Mouse (Mus musculus) megakaryocyte, embryonic 14.5 days (primary cell): ENCODE measurements at regions not wholly inside any gene's neighbourhood (a gene's known extent, or its start where the extent isn't known, plus 50 kb on each side); places are given as distances from the start of the nearest gene placed in this dataset.

Experiments used
- H3K27me3 ChIP-seq: replicated peaks from 2 replicates; pipeline ENCODE3; 2012; ENCODE audit warnings: inconsistent platforms
- H3K36me3 ChIP-seq: replicated peaks from 2 replicates; pipeline ENCODE3; 2012; ENCODE audit warnings: low read length, inconsistent platforms, mixed read lengths
- H3K4me1 ChIP-seq: 2 replicates; pipeline ENCODE4 v1.6.1; 2012; ENCODE audit warnings: inconsistent platforms
- H3K4me3 ChIP-seq: replicated peaks from 2 replicates; pipeline ENCODE3; 2012; ENCODE audit warnings: moderate library complexity, mild to moderate bottlenecking, inconsistent platforms
- H3K9me3 ChIP-seq: 2 replicates; pipeline ENCODE4 v1.6.1; 2012; ENCODE audit warnings: inconsistent platforms
- FLI1 ChIP-seq: IDR thresholded peaks from 2 replicates; pipeline ENCODE4 v1.6.1; 2012; ENCODE audit warnings: low read length, inconsistent platforms, mixed read lengths
- GATA1 ChIP-seq: IDR thresholded peaks from 3 replicates; pipeline ENCODE4 v1.6.1; 2012; ENCODE audit warnings: mixed read lengths, low read length, inconsistent platforms, borderline replicate concordance

DNA sequence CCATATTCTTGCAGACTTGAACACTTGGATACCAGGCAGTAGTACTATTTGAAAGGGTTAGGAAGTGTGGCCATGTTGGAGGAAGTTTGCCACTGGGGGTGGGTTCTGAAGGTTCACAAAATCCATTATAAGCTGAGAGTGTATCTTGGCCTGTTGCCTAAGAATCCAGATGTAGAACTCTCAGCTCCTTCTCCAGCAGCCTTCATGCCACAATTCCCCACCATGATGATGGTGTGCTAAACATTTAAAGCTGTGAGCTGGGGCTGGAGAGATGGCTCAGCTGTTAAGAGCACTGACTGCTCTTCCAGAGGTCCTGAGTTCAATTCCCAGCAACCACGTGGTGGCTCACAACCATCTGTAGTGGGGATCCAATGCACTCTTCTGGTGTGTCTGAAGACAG, 295.2 kb upstream of the Noct start:
- TF ChIP-seq FLI1 (no peak), GATA1 (no peak)
- no peaks in the 10 kb centered on the region for H3K4me1 ChIP-seq
- H3K27me3 ChIP-seq, result no peaks in the 10 kb centered on the region
- peaks cover 9% of the 10 kb centered on the region; the same call in 1 of the 2 replicates for H3K9me3 ChIP-seq
- H3K36me3 ChIP-seq, result no peaks in the 10 kb centered on the region
- no peak overlapping the region for H3K4me3 ChIP-seq

DNA sequence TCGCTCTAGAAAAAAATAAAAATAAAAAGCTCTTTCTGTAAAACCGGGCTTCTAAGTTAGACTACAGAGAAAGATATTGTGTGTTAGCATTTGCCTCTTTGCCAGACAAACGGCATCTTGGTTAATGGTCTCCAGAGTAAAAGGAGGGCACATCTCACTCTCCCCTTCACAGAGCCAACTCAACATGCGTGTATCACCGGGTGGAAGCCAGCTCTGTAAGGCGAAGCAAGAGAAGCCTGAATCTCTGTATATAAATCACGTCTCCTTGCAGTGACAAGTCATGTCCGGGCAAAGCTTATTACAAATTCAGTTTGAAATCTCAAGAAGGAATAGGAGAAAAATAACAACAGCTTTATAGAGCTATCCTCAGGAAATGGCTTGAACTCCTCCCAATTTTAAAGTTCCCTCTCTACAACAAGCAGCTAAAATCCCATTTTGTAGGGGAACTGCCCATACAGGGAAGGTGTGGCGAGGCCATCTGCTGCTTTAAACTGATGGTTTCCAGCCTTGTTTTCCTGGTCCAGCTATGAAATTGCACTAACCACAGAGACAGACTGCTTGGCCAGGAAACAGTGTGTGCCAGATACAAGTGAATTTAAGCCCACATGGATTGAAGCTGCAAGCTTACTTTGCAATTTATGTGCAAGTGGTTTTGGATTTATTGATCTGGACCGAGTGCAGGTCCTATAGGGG, 291.7 kb upstream of the Noct start:
- Histone ChIP-seq H3K36me3 (no peaks in the 10 kb centered on the region), H3K27me3 (no peaks in the 10 kb centered on the region), H3K9me3 (peaks cover 3% of the 10 kb centered on the region; the same call in 1 of the 2 replicates), H3K4me3 (no peak overlapping the region), H3K4me1 (no peaks in the 10 kb centered on the region)
- TF ChIP-seq GATA1 (no peak), FLI1 (no peak)

DNA sequence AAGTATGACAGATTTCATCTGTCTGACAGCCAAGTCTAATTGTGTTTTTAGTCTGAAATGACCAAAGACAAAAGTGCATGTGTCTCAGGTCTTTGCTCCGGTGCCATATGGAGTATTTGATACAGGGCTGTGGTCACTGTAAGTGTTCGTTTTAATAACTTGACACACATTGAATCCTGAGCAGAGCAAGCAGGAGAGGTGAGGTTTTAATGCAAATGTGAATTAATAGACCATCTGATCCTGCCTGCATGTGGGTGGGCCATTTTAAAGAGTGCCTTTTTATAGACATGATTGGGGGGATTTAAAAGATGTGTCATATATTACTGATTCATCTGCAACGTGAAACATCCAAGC, 291.2 kb upstream of the Noct start:
- Histone ChIP-seq H3K9me3 (no peaks in the 10 kb centered on the region), H3K27me3 (no peaks in the 10 kb centered on the region), H3K36me3 (no peaks in the 10 kb centered on the region), H3K4me3 (no peak overlapping the region), H3K4me1 (no peaks in the 10 kb centered on the region)
- TF ChIP-seq GATA1, result no peak
- no peak for TF ChIP-seq FLI1

DNA sequence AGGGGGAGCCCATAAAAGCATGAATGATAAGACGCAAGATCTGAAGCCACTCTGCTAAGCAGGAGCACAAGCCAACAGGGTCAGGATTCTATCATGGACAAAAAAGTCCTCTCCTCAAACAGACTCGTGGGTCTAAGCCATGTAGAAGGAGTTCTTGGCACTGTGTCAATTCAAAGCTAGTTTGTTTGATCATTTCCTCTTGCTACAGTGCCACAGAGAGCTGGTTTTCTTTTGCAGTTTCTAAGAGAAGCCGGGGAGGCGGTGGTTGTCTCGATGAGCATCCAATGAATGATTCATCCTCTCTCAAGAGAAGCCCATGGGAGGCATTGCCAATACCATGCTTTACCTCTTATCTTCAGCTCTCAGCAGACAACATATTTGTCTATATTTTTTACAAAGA, 284.6 kb upstream of the Noct start:
- Histone ChIP-seq H3K4me3 (no peak overlapping the region), H3K9me3 (no peaks in the 10 kb centered on the region), H3K36me3 (no peaks in the 10 kb centered on the region), H3K4me1 (no peaks in the 10 kb centered on the region), H3K27me3 (no peaks in the 10 kb centered on the region)
- TF ChIP-seq FLI1 (no peak), GATA1 (no peak)

GRCm38 (mm10) chr3:50940656-50941055, 283.6 kb upstream of the Noct start:
- Histone ChIP-seq H3K36me3 (no peaks in the 10 kb centered on the region), H3K4me1 (no peaks in the 10 kb centered on the region), H3K4me3 (no peak overlapping the region), H3K9me3 (no peaks in the 10 kb centered on the region), H3K27me3 (no peaks in the 10 kb centered on the region)
- no peak for TF ChIP-seq GATA1
- no peak for TF ChIP-seq FLI1

- Histone ChIP-seq H3K9me3 (no peaks in the 10 kb centered on the region), H3K4me1 (no peaks in the 10 kb centered on the region), H3K27me3 (no peaks in the 10 kb centered on the region), H3K4me3 (no peak overlapping the region), H3K36me3 (no peaks in the 10 kb centered on the region)
- no peak for TF ChIP-seq GATA1
- TF ChIP-seq FLI1, result no peak
These were observed 270.8 kb upstream of the Noct start for GRCm38 (mm10) chr3:50953456-50953855.

DNA sequence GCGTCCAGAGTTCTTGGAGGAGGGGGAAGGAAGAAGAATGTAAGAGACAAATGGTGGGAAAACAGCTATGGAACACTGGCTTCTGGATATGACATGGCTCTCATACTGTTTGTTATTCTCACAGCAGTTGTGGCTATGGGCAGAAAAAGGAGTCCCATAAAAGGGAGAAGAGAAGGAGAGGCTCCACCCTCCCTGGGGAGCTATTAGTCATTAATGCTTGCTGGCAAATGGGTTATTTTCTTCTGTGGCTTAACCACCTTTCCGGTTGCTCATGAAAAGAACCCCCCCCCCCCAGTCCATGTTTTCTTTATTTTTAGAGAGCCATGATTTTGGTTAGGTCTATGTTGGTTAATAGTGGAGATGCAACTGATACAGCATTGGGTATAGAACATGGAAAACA, 253.9 kb upstream of the Noct start:
- no peaks in the 10 kb centered on the region for H3K36me3 ChIP-seq
- no peaks in the 10 kb centered on the region for H3K27me3 ChIP-seq
- H3K9me3 ChIP-seq, result no peaks in the 10 kb centered on the region
- no peak overlapping the region for H3K4me3 ChIP-seq
- no peak for TF ChIP-seq FLI1
- no peak for TF ChIP-seq GATA1
- no peaks in the 10 kb centered on the region for H3K4me1 ChIP-seq

GRCm38 (mm10) chr3:50973081-50973480, 251.2 kb upstream of the Noct start:
- Histone ChIP-seq H3K4me1 (no peaks in the 10 kb centered on the region), H3K36me3 (no peaks in the 10 kb centered on the region), H3K27me3 (no peaks in the 10 kb centered on the region), H3K9me3 (no peaks in the 10 kb centered on the region), H3K4me3 (no peak overlapping the region)
- TF ChIP-seq GATA1 (no peak), FLI1 (no peak)

- TF ChIP-seq GATA1 (no peak), FLI1 (no peak)
- H3K4me1 ChIP-seq, result no peaks in the 10 kb centered on the region
- no peaks in the 10 kb centered on the region for H3K9me3 ChIP-seq
- no peak overlapping the region for H3K4me3 ChIP-seq
- H3K27me3 ChIP-seq, result no peaks in the 10 kb centered on the region
- no peaks in the 10 kb centered on the region for H3K36me3 ChIP-seq
These were observed 248.0 kb upstream of the Noct start for GRCm38 (mm10) chr3:50976141-50976780.

DNA sequence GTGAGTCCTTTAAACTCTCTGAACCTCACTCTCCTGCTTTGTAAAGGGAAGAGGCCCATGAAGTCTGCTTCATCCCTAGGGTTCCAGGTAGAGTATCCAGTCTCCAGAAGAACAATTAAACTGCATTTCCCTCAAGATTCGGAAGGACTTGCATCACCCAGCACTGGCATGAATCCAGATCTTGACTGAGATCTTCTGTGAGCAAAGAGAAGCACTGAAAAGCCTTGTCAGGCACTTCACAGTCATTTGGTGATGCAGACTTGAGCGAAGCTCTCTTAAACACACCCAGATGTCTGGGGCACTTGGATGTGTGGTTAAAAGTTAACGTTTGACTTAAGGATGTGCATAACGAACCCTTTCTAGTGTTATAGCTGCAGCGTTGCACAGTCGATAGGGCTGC, 247.4 kb upstream of the Noct start:
- Histone ChIP-seq H3K4me3 (no peak overlapping the region), H3K4me1 (no peaks in the 10 kb centered on the region), H3K27me3 (no peaks in the 10 kb centered on the region), H3K36me3 (no peaks in the 10 kb centered on the region), H3K9me3 (no peaks in the 10 kb centered on the region)
- TF ChIP-seq FLI1 (no peak), GATA1 (no peak)
